Mouse (Mus musculus) embryonic facial prominence, embryonic 14.5 days (tissue): ENCODE measurements at regions not wholly inside any gene's neighbourhood (a gene's known extent, or its start where the extent isn't known, plus 50 kb on each side); places are given as distances from the start of the nearest gene placed in this dataset.
A peak's percentile ranks its signal among the peaks of the same experiment; 100 is the strongest.

Source experiments
- ATAC-seq: fragments of 200-750 bp; cut with Nextera tagmentation; 2 replicates; pipeline ENCODE4 v1.8.0; 2017; ENCODE audit warnings: low read depth, moderate number of reproducible peaks, moderate TSS enrichment
- DNase-seq: peaks from one replicate; pipeline ENCODE4 v3.0.0-alpha.2; 2015; ENCODE audit warnings: low spot score
- H3K27ac ChIP-seq: fragments of 300-500 bp; sonication (generic); replicated peaks from 2 replicates; pipeline ENCODE4 v1.5.1; 2014; ENCODE audit warnings: low read depth, mild to moderate bottlenecking, low read length, moderate library complexity
- H3K27me3 ChIP-seq: fragments of 300-500 bp; sonication (generic); replicated peaks from 2 replicates; pipeline ENCODE4 v1.6.1; 2014; ENCODE audit warnings: low read length; ENCODE audit not compliant: control insufficient read depth, insufficient read depth
- H3K36me3 ChIP-seq: fragments of 300-500 bp; sonication (generic); 2 replicates; pipeline ENCODE4 v1.6.1; 2014; ENCODE audit warnings: low read length, mixed read lengths; ENCODE audit not compliant: control insufficient read depth, insufficient read depth
- H3K4me1 ChIP-seq: fragments of 300-500 bp; sonication (generic); 2 replicates; pipeline ENCODE4 v1.6.1; 2014; ENCODE audit warnings: antibody characterized with exemption, low read length; ENCODE audit not compliant: control insufficient read depth, insufficient read depth
- H3K4me2 ChIP-seq: fragments of 300-500 bp; sonication (generic); 2 replicates; pipeline ENCODE4 v1.6.1; 2014; ENCODE audit warnings: low read depth, mild to moderate bottlenecking, low read length, moderate library complexity, mixed read lengths
- H3K4me3 ChIP-seq: fragments of 300-500 bp; sonication (generic); 2 replicates; pipeline ENCODE4 v1.5.1; 2014; ENCODE audit warnings: low read depth, mild to moderate bottlenecking, low read length
- H3K9ac ChIP-seq: fragments of 300-500 bp; sonication (generic); 2 replicates; pipeline ENCODE4 v1.6.1; 2014; ENCODE audit warnings: low read depth, mild to moderate bottlenecking, low read length, moderate library complexity, mixed read lengths
- H3K9me3 ChIP-seq: fragments of 300-500 bp; sonication (generic); 2 replicates; pipeline ENCODE4 v1.6.1; 2016; ENCODE audit warnings: low read length; ENCODE audit not compliant: control insufficient read depth
- WGBS: fragments of 180-500 bp; shearing (Covaris S2); extraction: QIAGEN DNeasy Blood & Tissue Kit; methylation state at CpG from one replicate; pipeline ENCODE4 v1.1.7; 2014; 5-methylcytosine and 5-hydroxymethylcytosine counted together

DNA sequence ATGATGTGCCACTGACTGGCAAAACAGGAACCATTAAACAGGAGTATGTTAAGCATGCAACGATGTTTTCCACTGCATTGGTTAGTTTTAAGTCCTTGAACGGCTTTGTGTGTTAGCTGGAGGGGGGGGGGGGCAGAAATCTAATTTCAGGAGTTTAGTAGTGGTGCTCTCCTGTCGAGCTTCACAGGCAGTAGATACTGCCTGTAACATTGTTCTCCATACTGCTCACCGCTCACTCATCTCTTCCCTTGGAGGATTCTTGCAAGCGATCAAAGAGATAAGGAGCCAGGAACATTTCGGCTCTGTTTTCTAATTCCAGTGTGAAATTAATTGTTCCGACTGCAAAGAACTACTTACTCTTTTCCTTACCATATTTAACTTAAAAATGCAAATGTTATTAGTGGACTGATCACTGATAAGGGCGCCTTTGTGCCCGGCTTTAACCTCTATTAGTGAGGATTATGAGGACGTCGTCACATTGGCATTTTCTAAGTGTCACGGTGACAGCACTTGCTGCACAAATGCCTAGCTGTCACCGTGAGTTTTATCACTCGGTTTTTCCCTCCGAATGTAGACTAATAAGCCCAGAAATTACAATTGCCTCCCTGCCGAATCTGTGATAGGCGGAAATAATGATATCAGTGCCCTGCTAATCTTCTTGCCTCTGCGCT, 110.5 kb upstream of the Kiz start:
- H3K4me2 ChIP-seq, result peak overlapping the region; percentile 6; the same call in 1 of the 2 replicates
- 67% methylated on average over 18 of the region's 18 CpGs for WGBS

GRCm38 (mm10) chr2:146745683-146746047, 110.0 kb upstream of the Kiz start:
- Histone ChIP-seq H3K4me3 (peak overlapping the region; percentile 7; the same call in 1 of the 2 replicates), H3K27me3 (no peaks in the 10 kb centered on the region), H3K36me3 (no peaks in the 10 kb centered on the region), H3K4me1 (no peaks in the 10 kb centered on the region), H3K9me3 (no peaks in the 10 kb centered on the region), H3K4me2 (peak overlapping the region; percentile 6; the same call in 1 of the 2 replicates), H3K27ac (no peak overlapping the region), H3K9ac (no peak overlapping the region)
- DNase-seq (peak; percentile 51), ATAC-seq (peak; percentile 85)
- WGBS, result 44% methylated on average over 12 of the region's 12 CpGs

More for the DNA sequence above, 110.5 kb upstream of the Kiz start:
- Histone ChIP-seq H3K9me3 (no peaks in the 10 kb centered on the region), H3K27me3 (no peaks in the 10 kb centered on the region), H3K9ac (no peak overlapping the region), H3K36me3 (no peaks in the 10 kb centered on the region), H3K27ac (no peak overlapping the region), H3K4me1 (no peaks in the 10 kb centered on the region), H3K4me3 (peak overlapping the region; percentile 7; the same call in 1 of the 2 replicates)
- DNase-seq (no peak), ATAC-seq (no peak)

GRCm38 (mm10) chr2:146753988-146754387, 101.7 kb upstream of the Kiz start:
- WGBS, result 40% methylated on average over 2 of the region's 2 CpGs
- DNase-seq (no peak), ATAC-seq (peak; percentile 60; the same call in 1 of the 2 replicates)
- no peaks in the 10 kb centered on the region for H3K27me3 ChIP-seq
- no peaks in the 10 kb centered on the region for H3K36me3 ChIP-seq
- H3K9me3 ChIP-seq, result no peaks in the 10 kb centered on the region
- no peaks in the 10 kb centered on the region for H3K4me1 ChIP-seq
- no peak overlapping the region for H3K9ac ChIP-seq
- no peak overlapping the region for H3K4me2 ChIP-seq
- H3K27ac ChIP-seq, result no peak overlapping the region
- H3K4me3 ChIP-seq, result no peak overlapping the region

GRCm38 (mm10) chr2:146763522-146764144, 92.0 kb upstream of the Kiz start:
- Histone ChIP-seq H3K27ac (no peak overlapping the region), H3K9ac (no peak overlapping the region), H3K9me3 (no peaks in the 10 kb centered on the region), H3K36me3 (no peaks in the 10 kb centered on the region), H3K4me3 (no peak overlapping the region), H3K27me3 (no peaks in the 10 kb centered on the region), H3K4me1 (no peaks in the 10 kb centered on the region), H3K4me2 (0 out of 2 replicates have a peak overlapping the region, but pooled peaks have one; percentile 6)
- DNase-seq (peak; percentile 18), ATAC-seq (peak; percentile 68; the same call in 1 of the 2 replicates)
- 52% methylated on average over 18 of the region's 18 CpGs for WGBS

GRCm38 (mm10) chr2:146764313-146765255, 91.1 kb upstream of the Kiz start:
- no peaks in the 10 kb centered on the region for H3K9me3 ChIP-seq
- DNase-seq (no peak), ATAC-seq (no peak)
- no peak overlapping the region for H3K4me2 ChIP-seq
- H3K4me1 ChIP-seq, result no peaks in the 10 kb centered on the region
- no peak overlapping the region for H3K27ac ChIP-seq
- no peak overlapping the region for H3K9ac ChIP-seq
- no peaks in the 10 kb centered on the region for H3K36me3 ChIP-seq
- no peak overlapping the region for H3K4me3 ChIP-seq
- 72% methylated on average over 12 of the region's 12 CpGs for WGBS
- no peaks in the 10 kb centered on the region for H3K27me3 ChIP-seq

DNA sequence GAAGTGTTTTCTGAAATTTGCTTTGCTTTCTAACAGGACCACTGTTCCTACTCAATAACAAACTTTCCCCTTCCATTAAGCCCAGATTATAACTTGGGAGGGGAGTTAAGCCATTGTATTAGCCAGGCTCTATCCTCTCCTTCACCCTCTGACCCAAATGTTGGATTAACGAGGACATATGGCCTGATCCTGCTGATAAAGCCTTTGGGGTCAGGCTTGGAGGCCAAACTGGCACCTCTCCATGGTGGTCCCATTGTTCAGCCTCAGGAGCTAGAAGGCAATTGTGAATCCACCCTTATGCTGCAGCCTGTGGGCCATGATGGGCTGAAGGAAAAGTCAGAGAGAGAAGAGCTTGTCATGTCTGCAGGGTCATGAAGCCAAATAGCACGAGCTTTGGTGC, 80.8 kb upstream of the Kiz start:
- DNase-seq (no peak), ATAC-seq (no peak)
- Histone ChIP-seq H3K9ac (no peak overlapping the region), H3K4me1 (no peaks in the 10 kb centered on the region), H3K27ac (no peak overlapping the region), H3K36me3 (no peaks in the 10 kb centered on the region), H3K4me3 (no peak overlapping the region), H3K27me3 (no peaks in the 10 kb centered on the region), H3K4me2 (no peak overlapping the region), H3K9me3 (no peaks in the 10 kb centered on the region)
- WGBS, result 36% methylated on average over 2 of the region's 2 CpGs

DNA sequence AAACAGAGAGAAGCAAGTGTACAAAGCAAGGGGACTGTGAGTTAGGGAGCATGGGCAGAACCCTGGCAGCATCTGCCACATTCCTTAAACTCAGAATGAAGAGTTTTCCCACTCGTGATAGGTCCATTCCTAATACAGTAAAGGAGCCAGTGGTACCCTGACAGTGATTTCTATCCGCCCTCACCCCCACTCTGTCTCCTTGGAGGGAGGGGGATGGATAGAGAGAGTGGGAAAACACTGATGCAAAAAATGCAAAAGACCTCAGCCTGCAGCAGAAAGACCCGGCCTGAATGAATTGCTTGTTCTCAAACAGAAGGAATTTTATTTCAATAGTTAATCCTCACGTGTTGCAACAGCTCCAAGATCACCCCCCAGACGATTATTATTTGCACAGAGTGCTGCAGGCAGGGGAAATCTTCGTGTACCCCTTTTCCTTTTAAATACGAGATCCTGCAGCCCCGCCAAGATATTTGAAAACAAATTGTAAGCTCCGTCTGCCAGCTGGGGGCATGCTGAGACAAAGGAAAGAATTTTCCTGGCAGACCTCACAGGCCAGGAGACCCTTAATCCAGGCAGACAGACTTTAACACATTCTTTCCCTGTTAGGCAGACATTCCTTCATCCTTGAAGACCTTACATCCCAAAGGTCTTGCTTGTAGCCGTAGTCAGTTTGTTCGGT, 68.4 kb upstream of the Kiz start:
- no peak overlapping the region; the same call in 1 of the 2 replicates for H3K9ac ChIP-seq
- ATAC-seq, result peak; percentile 84
- no peak overlapping the region for H3K4me3 ChIP-seq
- H3K4me2 ChIP-seq, result peak overlapping the region; percentile 35
- 0 out of 2 replicates have a peak, but pooled peaks cover 2% of the 10 kb centered on the region for H3K9me3 ChIP-seq
- H3K27me3 ChIP-seq, result no peaks in the 10 kb centered on the region
- H3K4me1 ChIP-seq, result peaks cover 7% of the 10 kb centered on the region; the same call in 1 of the 2 replicates
- WGBS, result 9% methylated on average over 11 of the region's 11 CpGs
- H3K36me3 ChIP-seq, result no peaks in the 10 kb centered on the region
- H3K27ac ChIP-seq, result 0 out of 2 replicates have a peak overlapping the region, but pooled peaks have one; percentile 44
- DNase-seq, result peak; percentile 88
